Mouse (Mus musculus) CD4-positive naive resting alpha-beta T cell, adult 57 days (primary cell): ENCODE measurements around the gene Pls3. TPM values are rescaled to one million over a fixed set of nuclear protein-coding genes. Genes with fewer than 3 reads are reported as not detected.

ENCODE experiments used
- total RNA-seq: library from RNA; stranded (reverse); gene quantifications from one replicate; pipeline ENCODE4 v1.2.4, GENCODE M21; 2023

Pls3 gene
- 0.68 TPM for total RNA-seq

DNA sequence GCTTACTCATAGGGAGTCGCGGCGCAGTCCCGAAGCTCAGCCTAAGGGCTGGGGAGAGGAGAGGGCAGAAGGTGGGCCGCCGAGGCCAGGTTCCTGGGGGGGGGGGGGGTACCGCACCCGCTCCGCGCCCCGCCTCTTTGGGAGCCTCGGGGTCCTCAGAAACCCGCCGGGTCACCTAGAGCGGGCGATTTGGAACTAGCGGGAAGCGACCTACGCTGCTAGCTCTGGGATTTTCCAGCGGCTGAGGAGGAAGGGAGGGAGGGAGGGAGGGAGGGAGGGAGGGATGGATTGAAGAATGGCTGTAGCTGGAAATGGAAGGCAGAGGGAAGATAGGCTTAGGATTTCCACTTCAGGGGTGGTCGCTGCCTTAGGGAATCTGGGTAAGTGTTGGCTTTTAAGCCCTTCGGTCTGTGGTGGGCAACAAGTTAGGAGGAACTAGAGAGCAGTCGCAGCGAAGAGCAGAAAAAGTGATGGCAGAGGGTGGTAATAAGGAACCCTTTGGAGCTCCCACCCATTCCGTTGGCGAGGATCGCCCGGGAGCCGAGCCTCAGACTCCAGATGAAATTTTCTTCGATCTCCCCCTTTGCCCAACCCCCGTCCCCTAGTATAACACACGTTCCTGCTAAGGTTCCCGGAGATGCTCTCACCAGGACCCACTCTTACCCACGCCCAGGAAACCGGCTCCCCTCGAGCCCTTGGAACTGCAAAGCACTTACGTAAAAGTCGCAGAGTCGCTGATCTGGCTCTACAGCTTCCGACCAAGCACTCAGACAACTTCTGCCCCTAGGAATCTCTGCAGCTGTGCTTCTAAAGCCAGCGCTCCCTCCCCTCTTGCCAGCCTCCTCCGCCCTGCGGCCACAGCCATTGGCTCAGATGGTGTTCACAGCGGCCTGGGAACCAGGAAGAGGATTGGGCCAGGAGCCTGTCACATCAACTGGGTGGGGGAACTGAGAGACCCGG, at the start of gene Pls3:
Gene Pls3, minus strand, starts transcription at position 851 of the 960 bp plus-strand sequence.

